Mouse (Mus musculus) gastrocnemius, postnatal 25 days (tissue): Measurements from ENCODE around the gene Mapkapk2. TPM values are rescaled to one million over a fixed set of nuclear protein-coding genes. Genes with fewer than 3 reads are reported as not detected.
"Not testable (repeated sequence)": the region's sequence is repeated elsewhere in the genome, so short reads cannot be mapped to it uniquely, and the experiment has no call there.

ENCODE experiments used
- DNase-seq: peaks from one replicate; pipeline ENCODE4 v3.0.0; 2022
- total RNA-seq, 2 experiments: library from RNA; stranded (reverse); gene quantifications; 1 replicate in 1 of 2; 2 replicates in 1 of 2; pipeline ENCODE4 v1.2.3; 2021

Gene Mapkapk2
- total RNA-seq, 2 experiments from 2014 or later, result 193 to 219 TPM

DNA sequence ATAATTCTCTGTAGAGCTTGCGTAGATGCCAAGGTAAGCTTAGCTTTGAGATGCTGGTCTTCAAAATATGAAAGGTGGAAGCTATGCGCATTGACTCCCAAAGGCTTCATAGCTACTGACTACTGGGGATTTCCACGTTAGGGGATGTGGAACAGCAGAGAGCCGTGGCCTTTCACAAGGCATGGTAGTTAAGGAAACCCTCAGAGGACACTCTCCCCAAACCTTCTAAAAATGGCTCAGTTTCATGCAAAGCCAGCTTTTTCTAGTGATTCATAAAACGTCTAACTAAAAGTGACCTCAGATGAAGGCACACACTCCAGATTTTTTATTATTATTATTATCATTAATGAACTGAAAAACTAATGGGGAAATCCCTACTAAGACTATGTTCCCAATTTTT is 47.6 kb downstream of the Mapkapk2 start:
- DNase-seq, result no peak

DNA sequence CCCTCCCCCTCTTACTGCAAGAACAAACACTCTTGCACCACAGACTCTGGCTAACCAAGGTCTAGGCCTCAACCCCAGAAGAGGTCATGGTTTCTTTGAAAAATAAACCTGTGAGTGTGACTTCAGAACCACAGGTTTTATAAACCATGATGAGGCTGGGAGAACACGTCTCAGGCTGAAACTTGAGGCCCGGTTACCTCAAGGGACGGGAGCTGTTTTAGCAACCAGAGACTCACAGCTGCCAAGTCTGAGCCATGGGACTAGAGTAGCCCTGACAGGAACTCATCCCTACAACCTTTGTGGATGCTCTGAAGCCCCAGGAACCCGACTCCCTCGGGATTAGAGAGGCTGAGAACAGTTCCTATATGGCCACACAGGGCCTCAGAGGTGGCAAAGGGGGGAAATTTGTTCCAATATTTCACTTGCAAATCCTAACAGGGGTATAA is 48.2 kb downstream of the Mapkapk2 start:
- no peak for DNase-seq

DNA sequence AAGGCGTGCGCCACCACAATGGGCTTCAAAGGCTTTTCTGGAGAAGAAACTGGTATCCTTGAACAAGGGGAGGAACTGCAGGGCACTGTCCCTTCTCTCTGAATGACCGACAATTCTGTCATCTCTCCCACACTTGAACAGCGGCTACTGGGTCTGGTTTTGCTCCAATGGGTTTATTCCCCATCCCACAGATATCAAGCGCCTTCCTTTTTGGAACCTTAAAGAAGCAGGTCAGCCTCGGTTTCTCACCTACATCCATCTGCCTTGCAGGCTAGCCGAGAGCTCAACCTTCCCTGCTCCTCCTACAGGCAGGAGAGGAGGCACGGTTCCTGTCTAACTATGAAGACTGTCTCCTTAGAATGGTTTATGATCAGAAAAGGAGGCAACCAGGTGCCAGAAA is 48.7 kb downstream of the Mapkapk2 start:
- DNase-seq, result no peak

DNA sequence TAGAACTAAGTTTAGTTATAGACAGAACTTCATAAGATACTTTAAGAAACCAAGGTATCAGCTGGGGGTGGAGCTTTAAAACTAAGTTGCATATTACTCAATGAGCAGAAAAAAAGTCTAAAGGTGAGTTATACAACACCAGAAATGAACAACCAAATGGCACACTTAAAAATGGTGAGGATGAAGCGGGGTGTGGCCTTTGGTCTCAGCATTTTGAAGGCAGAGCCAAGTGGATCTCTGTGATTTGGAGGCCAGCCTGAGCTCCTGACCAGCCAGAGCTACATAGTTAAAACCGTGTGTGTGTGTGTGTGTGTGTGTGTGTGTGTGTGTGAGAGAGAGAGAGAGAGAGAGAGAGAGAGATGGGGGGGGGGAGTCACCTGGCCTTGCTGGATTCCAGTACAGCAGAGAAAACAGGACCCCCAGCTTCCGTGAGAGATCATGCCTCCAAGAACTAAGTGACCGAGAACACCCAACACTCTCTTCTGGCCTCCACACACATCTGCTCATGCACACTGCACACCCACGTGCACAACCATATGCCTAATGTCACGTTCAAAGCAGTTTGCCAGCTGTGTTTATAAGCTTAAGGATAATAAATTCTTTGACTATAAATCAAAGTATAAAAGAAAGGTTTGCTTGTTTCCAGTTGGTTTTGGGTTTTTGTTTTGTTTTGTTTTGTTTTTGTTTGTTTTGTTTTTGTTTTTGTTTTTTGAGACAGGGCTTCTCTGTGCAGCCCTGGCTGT is 49.3 kb downstream of the Mapkapk2 start:
- no peak for DNase-seq

DNA sequence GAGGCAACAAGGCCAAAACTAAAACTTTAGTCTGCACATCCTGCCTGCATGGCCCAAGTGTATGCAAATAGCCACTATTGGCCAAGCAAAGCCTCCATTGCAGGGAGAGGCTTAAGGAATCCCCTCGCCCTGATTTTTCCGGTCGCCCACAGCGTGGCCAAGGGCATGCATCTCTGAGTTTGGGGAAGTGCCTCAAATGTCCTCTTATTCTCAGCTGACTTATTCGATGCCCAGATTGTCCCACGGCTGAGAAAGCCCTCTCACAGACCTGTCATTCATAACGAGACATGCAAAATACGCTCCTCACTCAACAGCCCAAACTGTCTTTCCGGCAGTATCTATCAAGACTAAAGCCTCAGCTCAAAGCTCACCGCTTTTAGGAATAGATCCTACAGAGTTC is 51.0 kb downstream of the Mapkapk2 start:
- DNase-seq, result no peak

DNA sequence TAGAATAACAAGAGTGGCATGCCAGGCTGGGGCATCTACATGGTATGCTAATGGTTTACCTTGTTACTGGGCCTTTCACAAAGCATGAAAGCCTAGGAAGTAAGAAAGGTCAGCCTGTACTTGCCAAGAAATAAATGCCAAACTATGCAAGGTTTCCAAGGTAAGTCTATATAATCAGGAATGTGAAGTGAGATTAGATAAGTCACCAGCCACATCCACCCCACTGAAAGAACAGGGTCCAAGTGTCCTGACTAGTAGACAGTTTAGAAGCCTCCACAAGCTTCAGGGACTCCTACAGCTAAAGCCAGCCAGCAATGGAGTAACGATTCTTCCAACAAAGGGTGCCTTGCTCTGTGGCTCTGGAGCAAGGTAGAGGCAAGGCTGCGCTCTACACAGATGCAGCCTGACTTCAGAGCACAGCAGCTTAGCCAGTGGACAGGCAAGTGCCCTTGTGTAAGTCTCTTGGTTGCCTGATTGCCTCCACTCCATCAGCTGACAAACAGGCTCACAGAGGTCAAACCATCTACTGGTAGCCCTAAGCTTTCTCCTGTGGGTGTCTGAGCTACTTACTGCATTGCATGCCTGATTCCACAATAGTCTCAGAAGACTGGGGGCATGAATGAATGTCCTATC is 51.8 kb downstream of the Mapkapk2 start:
- no peak for DNase-seq

DNA sequence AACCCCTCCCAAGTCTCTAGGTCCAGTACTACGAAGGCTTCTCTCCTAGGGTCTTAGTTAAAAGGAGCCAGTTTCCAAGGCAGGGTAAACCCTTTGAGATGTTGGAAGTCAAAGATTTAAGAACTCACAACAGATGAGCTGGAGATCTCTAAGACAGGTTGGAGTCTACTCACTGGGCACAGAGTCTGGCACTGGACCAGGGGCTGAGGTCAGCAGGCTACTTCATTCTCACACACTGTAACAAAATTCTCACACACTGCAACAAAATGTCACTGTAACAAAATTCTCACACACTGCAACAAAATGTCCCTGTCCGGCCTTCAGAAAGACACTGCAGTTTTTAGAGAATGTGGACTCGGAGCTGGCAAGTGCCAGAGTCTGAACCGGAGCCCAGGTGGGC is 54.0 kb downstream of the Mapkapk2 start:
- no peak for DNase-seq

DNA sequence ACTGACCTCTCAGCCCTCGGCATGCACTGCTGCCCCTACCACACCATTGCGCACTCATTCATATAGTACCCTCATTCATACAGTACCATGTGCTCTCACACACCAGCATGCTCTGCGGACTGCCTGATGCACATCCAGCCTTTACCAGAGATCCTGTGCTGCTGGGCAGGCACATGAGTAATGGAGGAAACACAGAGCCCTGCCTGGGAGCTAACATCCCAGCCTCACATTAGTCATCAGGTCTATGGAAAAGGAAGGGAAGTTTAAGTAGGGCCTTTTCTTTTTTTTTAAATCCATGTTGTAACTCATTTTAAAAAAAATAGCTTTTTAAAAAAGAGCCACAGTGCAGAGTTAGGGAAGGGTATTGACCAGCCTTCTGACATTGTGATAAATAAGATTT is 54.9 kb downstream of the Mapkapk2 start:
- no peak for DNase-seq

DNA sequence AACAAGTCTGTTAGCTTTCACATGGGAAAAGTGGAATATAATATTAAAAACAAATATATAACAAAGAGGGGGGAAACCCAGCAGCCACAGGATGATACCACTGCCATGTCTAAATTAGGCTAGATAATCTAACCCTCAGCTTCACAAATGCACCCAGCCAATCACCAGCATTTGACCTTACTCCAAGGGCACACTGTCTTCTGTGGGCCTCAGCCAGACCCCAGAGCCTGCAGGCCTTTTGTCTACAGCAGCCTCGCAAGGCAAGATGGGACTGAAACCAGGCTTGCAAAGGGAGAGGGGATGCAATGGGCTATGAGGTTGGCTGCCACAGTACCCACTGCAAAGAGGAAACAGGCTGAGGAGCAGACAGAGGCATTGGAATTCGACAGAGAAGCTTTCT is 55.4 kb downstream of the Mapkapk2 start:
- DNase-seq, result no peak

DNA sequence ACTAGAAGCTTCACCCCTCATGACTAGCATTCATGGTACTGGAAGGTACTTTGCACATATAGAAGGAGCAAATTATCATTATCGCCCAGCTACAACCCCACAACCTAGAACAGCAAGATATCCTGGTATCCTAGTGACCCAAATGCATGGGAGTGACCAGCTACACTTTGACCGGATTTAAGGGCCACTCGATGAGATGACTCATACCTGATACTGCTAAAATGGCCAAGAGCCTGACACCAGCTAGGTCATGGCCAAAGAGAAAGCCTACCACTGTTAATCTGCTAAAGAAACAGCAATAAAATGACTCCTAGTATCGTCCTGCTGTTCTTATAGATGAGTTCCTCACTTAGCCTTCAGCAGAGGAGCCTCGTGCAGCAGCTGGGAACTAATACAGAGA is 58.1 kb downstream of the Mapkapk2 start:
- DNase-seq, result no peak

DNA sequence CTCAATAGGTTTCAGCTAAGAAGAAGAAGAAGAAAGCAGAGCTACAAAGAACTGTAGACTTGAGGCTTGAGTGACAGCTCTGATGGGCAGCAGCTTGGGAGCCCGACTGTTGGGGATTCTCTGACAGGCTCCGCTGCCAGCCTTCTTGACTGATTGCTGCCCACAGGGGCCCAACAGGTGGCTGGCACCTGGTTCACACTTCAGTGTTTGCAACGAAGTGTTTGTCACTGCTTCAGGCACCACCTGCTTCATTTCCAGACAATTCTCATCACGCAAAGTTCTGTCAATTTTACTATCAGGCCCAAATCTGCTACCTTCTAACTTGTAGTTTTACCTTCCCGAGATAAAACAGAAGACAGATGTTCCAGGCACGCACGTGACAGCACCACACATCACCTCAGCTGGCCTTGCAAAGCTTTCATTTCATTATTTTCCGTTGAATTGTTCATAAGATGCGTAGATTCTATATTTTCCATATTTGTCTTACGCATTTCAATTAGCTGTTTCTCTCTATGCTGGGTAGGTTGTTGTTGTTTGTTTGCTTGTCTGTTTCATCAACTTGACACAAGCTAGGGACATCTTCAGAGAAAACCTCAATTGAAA is 59.1 kb downstream of the Mapkapk2 start:
- no peak for DNase-seq

DNA sequence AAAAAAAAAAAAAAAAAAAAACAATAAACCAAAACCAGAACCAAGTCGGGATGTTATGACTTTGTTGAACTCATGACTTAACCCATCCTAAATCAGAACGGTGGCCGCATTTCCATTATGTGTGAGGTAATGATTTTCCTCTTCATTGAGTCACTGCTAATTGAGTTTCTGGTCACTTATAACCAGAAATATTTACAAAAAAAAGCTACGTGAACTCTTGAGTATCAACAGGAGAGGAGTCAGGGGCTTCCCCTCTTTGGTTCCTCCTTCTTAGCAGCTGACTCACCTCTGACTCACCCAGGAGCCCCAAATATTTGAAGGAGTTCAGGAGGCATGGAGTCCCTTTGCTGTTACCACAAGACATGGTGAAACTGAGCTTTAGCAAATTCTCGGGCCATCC is 59.6 kb downstream of the Mapkapk2 start:
- DNase-seq, result no peak

DNA sequence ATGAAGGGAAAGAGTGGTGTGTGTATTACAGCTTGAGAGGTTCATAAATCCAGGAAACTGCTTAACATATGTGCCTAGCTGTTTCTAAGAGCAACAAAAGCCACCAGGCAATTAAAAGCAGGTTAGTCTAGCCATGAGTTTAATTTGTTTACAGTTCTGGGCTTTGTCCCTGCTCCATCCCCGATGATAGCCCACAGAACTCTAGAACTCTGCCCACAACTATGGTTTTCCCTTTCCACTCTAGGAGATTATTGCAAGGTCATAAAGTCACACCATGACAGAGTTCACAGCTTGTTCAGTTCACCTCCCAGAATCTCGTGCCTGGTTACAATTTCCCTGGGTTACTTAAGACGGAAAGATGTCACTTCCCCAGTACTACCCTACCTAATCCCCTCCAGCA is 66.4 kb downstream of the Mapkapk2 start:
- no peak for DNase-seq

DNA sequence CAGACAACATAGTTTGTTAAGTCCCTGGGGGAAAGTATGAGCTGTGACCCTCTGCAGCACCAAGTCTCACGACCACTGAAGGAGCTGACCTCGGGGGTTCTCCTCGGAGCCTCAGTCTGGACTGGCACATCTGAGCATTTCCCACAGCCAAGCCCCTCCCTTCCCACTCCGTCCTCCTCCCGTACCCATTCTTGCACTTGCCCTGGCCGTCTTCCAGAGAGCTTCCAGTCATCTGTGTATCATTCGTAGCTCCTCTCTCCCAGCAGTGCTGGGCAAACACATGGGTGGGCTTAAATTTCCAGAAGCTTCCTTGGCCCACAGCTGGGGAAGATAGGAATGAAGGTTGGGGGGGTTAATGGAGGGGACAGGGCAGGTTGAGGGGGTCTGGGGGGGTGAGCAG is 67.4 kb downstream of the Mapkapk2 start:
- DNase-seq, result no peak

DNA sequence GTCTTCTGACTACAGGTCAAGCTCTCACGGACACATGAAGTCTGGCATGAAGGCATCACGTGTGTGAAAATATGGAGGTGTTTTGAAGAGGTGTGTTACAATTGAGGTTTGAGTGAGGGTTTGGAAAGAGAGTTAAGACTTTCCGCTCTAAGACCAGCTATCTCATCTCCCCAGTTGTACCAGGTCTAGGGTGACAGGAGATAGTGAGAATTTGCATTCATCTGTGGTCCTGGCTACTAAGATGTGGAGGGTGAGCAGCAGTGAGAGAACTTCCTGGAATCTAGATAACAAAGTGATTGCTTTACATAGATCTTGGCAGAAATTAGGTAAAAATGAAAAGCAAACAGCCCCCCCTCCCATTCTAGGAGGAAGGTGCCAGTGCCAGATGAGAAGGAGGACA is 68.4 kb downstream of the Mapkapk2 start:
- DNase-seq, result no peak

DNA sequence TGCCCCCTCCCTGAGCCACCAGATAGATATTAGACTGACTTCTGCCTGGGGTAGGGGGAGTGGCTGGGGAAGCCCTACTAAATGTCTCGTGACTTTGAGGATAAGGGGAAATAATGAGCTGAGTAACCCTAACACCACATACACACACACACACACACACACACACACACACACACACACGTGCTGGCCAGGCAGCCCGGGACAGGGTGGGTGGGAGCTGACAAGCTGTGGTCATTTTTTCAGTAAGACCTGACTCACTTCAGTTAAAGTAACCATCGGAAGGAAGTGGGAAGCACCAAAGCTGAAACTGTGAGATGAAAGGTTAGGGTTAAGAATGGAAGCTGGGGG is 71.8 kb downstream of the Mapkapk2 start:
- DNase-seq, result no peak

DNA sequence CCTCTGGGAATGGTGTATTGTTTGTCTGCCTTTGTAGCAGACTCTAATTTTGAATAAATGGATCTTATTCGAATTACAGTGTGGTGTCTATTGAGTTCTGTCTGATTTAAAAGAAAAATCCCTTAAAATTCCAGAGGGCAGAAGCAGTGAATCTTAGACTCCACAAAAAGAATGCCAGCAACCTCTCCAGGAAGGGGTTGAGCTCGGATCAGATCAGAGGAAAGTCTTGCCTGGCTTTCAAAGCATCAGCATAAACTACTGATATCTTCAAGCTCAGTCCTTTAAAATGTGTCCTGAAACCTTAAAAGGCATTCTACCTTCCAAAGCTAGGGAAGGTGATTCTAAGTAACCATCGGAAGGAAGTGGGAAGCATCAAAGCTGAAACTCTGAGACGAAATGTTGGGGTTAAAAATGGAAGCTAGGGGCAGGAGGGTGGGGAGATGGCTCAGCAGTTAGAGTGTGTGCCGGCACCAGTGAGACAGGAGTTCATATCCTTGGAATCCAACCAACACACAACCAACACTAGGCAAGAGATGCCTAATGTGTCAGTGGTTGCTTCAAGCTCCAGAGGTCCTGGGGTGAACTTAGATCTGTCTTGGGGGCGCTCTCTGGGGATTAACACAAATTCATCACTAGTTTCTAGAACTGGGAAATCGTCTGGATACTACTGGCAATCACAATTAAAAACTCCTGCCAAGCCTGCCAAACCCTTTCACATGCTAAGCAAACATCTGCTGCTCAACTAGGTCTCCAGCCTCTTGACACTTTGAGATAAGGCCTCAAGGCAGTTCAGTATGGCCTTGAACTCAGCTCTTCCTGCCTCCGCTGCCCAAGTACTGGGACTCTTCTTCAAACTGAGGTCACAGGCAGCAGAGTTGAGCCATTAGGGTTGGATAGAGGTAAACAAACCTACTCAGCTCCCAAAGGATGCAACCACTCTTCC is 72.5 kb downstream of the Mapkapk2 start:
- no peak for DNase-seq

DNA sequence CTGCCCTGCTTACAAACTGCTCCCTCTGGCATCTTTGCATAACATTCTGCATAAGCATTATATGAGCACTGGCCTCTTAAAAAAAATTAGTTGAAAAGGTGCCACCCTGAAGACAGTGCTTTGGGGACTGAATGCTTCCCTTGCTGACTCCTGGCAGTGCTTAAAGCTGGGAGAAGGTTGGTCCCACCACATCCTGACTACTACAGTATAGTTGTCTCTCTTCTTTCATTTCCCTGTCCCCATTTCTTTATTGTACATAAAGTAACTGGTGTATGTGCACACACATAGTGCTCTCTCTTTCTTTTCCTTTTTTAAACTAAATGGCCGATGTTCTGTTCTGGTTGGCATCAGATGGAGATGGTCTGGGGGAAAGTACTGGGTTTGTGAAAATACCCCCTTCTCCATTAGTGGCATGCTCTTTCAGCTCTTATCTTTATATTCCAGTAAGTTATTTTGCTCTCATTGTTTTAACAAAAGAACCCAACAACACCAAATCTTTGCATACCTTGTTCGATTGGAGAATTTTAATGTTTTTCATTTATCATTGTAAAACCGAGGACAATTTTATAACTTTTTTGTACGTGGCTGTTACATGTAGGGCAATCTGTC is 74.3 kb downstream of the Mapkapk2 start:
- DNase-seq, result not testable (repeated sequence)

DNA sequence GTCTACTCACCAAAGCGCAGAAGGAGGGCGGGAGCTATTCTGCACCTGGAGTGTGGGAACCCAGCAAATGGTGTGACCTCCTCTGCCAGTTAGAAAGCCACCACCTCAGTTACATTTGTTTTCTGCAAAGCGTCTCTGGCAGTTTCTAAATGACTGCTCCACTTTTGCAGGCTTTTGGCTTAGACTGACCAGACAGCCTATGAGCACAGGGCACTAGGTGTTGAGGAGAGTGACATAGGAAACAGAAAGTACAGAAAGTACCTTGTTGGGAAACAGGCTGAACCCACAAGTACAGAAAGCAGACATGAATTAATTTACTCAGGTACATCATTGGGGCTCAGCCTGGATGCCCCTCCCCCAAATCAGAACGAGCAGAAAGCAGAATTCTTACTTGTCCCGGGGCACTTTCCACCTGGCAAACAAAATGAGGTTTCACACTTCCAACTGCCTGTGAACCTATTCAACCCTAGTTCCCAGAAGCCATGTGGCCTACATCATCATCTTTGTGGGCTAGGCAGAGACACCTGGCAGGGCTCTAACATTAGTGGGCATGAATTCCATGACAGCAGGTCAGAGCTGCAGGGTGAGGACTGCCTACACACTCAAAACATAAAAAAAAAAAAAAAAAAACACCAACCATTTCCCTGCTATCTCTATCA is 74.9 kb downstream of the Mapkapk2 start:
- DNase-seq, result no peak

DNA sequence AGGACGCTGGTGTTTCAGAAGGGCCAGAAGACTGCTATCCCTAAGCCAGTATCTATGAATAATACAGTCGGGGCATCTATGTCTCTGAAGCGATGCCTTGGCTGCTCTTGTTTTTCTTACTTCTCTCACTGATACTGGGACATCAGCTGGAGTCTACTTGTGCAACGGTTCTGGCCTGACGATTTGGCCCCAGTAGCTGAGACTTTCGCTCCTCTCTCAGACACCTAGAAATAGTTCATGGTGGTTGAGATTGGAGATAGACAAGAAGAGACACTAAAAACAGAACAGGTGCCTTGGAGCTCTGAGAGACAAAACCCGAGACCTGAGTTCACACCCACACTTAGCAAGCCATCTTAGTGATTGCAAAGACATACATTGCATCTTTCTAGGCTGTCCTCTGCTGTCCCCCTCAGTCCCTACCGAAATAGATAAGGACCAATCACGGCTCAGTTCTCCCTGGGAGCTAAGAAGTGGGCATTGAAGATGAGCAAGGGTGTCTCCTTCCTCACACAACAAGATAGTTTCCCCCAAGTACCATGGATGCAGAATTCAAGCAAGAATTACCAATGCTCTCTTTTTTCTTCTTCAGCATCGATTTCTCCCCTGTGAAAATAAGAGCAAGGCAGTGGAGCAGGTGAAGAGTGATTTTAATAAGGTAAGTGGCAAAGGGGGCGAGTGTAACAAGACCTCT is 75.6 kb downstream of the Mapkapk2 start:
- DNase-seq, result no peak

DNA sequence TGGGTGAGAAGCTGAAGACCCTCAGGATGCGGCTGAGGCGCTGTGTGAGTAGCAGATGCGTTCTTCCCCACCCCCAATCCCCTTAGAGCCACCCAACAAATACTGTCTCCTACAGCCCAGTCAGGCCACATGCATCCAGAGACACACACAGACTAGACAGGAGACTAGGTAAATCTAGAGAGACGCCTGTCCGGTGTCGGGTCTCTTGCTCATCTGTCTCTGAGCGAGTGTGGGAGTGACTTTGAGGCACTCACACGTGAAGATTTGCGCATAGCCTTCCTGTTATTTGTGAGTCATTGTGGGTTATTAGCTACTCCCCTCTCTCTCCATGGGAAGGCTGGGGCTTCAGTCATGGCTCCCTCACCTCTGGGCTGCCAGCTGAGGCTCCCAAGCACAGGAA is 76.2 kb downstream of the Mapkapk2 start:
- DNase-seq, result no peak
